Mouse (Mus musculus) adrenal gland, postnatal 14 days (tissue): ENCODE measurements around the gene Ppp1r32. TPM values are rescaled to one million over a fixed set of nuclear protein-coding genes. Genes with fewer than 3 reads are reported as not detected.

Experiments
- DNase-seq: peaks from one replicate; pipeline ENCODE4 v3.0.0; 2021; ENCODE audit warnings: mixed read lengths
- total RNA-seq: library from RNA; stranded (reverse); gene quantifications from 2 replicates; pipeline ENCODE4 v1.2.3, GENCODE M21; 2021

The Ppp1r32 gene
- total RNA-seq, 1 experiment from 2014 or later, result 0.63 TPM

- peak; percentile 76 for DNase-seq
Measured at GRCm38 (mm10) chr19:10458096-10458495, 24.6 kb downstream of the Ppp1r32 start.

- DNase-seq, result peak; percentile 85
Measured at GRCm38 (mm10) chr19:10457484-10457800, 25.3 kb downstream of the Ppp1r32 start.

GRCm38 (mm10) chr19:10456752-10457483 is 25.8 kb downstream of the Ppp1r32 start, which contains the start of gene Lrrc10b:
Gene Lrrc10b (minus strand): TSS chr19:10457473.
- DNase-seq, result peak; percentile 83

GRCm38 (mm10) chr19:10455437-10455806 is 27.3 kb downstream of the Ppp1r32 start:
- no peak for DNase-seq

GRCm38 (mm10) chr19:10454718-10455436 is 27.9 kb downstream of the Ppp1r32 start:
- DNase-seq, result peak; percentile 48

DNA sequence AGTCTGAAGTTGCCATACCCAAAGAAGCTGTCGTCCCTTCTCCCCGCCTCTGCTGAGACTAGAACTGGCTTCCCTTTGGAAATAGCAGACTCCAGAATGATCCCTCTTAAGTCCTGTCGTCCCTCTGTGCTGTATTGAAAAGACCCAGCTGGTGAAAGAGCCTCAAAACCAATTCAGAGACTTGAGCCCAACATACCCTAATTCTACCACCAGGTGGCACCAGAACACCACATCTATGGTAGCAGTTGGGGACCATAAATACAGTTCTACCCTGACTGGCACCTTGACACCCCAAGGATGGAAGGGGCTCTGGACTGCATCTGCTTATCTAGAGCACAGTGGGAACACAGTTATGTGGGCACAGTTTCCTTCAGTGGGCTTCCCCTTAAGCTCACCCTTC is 33.0 kb downstream of the Ppp1r32 start:
- peak; percentile 74 for DNase-seq

- no peak for DNase-seq
Measured at GRCm38 (mm10) chr19:10449190-10449589, 33.5 kb downstream of the Ppp1r32 start.

- no peak for DNase-seq
Measured at GRCm38 (mm10) chr19:10448275-10448674, 34.5 kb downstream of the Ppp1r32 start.

DNA sequence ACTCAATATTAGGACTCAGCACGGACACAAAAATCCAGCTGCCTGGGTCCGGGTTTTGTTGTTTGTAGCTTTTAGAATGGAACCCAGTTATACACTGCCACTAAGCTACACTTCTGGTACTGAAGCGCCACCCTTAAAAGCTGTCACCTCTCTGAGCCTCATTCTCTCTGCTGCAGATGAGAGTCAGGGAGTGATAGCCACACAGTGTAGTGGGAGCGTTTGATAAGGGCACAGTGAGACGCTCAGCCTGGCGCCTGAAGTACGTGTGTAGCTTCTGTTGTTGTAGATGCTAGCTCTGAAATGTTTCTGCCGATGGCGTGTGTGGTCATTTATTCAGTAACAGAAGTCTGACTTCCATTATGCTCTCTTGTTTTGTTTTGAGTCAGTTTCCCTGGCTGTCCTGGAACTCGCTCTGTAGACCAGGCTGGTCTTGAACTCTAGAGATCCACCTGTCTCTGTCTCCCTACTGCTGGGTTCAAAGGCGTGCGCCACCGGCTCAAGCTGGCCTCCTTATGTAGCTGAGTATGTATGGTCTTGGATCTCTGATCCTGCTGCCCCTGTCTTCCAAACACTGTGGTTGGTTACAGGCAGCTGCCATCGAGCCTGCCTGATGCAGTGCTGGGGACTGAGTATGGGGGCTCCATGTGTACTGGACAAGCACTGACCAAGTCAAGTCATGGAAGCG is 37.9 kb downstream of the Ppp1r32 start:
- no peak for DNase-seq

DNA sequence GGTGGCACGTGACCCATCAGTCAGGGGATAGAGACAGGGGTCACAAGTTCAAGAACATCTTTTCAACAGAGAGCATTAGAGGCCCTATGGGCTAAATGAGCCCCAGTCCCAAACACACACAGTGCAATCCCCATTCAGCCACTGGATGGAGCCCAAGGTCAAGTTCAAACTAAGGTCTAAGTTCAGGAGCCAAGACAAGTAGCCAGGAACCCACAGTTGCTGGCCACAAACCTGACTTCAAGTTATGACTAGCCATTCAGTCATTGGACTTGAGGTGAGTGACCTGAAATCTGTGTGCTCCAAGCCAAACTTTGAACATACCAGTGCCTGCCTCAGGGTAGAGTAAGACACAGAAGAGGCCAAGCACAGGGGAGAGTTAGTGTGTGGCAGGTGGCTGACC is 45.2 kb downstream of the Ppp1r32 start:
- DNase-seq, result no peak

GRCm38 (mm10) chr19:10436726-10437125 is 46.0 kb downstream of the Ppp1r32 start:
- DNase-seq, result peak; percentile 59

- DNase-seq, result peak; percentile 80
Measured at GRCm38 (mm10) chr19:10435908-10436307, 46.8 kb downstream of the Ppp1r32 start.

DNA sequence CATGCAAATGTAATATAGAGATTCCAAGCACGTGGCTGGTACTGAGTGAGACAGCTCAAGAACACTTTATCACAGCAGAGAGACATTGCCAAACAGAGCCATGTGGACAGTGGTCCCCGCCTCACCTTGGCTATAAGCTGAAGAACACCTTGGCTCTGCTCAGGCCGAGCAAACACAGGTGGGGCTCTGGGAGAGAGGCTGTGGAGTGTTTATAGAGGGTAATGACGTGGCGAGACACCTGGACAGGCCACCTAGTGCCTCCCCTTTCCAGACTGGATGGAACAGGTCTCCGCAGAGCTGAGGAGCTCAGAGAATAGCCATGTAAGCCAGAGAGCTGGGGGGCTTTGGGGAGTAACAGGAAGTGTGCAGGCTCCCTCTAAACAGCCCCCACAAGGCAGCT is 47.8 kb downstream of the Ppp1r32 start:
- no peak for DNase-seq

GRCm38 (mm10) chr19:10433879-10434540 is 48.7 kb downstream of the Ppp1r32 start:
- DNase-seq, result no peak

DNA sequence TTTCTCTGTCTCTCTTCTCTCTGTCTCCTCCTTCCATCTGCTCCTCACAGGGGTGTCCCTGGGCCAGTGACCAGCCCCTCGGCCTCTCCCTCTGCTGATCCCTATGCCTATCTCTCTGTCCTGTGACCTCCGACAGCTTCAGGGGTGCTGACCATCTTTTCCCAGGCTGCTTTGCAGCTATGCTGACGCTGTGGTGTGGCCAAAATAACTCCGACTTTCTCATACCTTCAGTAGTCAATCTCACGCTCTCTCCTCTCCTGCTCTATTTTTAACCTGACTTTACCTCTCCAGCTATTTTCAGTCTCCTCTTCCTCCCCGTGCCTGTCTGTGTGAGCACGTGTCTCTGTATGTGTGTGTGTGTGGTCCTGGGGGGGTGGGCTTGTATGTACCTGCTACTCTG is 49.5 kb downstream of the Ppp1r32 start:
- DNase-seq, result no peak

- no peak for DNase-seq
Measured at GRCm38 (mm10) chr19:10431841-10432240, 50.9 kb downstream of the Ppp1r32 start.

GRCm38 (mm10) chr19:10431410-10431809 is 51.3 kb downstream of the Ppp1r32 start:
- no peak for DNase-seq

DNA sequence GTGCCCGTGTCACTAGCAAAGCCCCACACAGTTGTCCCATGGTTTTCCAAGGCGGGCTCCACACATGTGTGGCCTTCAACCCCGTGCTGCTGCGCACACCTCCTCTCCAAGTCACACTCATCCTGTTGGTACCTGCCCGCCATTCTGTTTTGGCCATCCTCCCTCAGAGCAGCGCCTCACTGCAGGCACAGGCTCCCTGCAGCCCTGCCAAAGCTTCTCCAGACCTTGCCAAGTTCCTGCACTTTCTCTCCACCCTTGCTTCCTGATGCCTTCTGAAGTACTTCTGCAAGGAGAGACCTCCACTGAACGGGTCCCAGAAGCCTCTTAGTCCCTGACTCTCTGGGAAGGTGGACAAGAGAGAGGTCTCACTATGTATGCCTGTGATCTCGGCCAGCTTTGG is 53.4 kb downstream of the Ppp1r32 start:
- no peak for DNase-seq

GRCm38 (mm10) chr19:10427431-10427830 is 55.3 kb downstream of the Ppp1r32 start:
- no peak for DNase-seq

DNA sequence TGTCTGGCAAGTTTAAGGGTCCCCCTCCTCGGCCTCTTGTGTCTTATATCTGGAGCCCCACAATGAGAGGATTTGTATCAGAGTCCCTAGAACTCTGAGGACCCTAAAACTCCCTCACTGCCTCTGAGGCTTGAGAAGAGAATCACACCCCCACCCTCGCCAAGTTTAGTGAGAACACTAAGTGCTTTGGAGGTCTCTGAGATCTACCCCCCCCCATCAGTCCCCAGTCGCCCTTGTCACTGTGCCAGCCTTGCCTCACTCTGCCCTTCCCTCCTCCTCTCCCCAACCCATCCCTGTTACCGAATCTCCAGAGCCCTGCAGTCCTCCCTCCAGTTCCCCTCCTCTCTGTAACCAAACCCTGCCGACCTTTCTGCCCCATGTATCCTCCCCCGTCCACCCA is 55.9 kb downstream of the Ppp1r32 start:
- no peak for DNase-seq

- no peak for DNase-seq
Measured at GRCm38 (mm10) chr19:10426312-10426711, 56.4 kb downstream of the Ppp1r32 start.

- DNase-seq, result no peak
Measured at GRCm38 (mm10) chr19:10425484-10426270, 57.1 kb downstream of the Ppp1r32 start.
